Mouse (Mus musculus): ENCODE measurements around the gene Fgd3.

DNA sequence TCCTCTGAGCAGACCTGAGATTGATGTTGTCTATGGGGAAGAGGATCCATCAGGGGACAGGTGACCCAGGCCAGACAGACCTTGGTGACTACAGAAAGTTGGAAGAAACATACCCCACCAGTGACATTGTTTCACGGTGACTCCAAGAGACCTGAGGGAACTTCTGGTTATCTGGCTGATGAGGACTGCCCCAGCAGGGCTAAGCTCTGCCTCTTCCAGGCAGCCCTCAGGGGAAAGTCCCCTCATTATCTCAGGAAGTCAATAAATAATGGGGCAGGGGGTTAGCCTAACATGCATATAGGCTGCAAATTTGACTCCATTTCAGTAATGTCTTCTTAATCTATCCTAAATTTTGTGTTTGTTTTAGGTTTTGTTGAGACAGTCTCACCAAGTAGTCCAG, 10.6 kb downstream of the Fgd3 start:
- no peak for TF ChIP-seq CTCF (IDR thresholded peaks at IDR 0.05)
- TF ChIP-seq EP300 (IDR thresholded peaks at IDR 0.05): no peak

Data from lung, postnatal 0 days (tissue).